Mouse (Mus musculus) lung, adult 2 months (tissue): ENCODE data around the gene Cabp1.

Experiments used
- CTCF ChIP-seq: fragments of 200-500 bp; IDR thresholded peaks from 2 replicates; pipeline ENCODE4 v1.5.1; 2011; ENCODE audit warnings: mild to moderate bottlenecking, low read length, control low read depth; ENCODE audit not compliant: insufficient read depth
- POLR2A ChIP-seq: fragments of 200-500 bp; IDR thresholded peaks from 2 replicates; pipeline ENCODE4 v1.6.1; 2011; ENCODE audit warnings: low read depth, mild to moderate bottlenecking, control low read depth, low read length, borderline replicate concordance; ENCODE audit errors: extremely low read depth

- TF ChIP-seq CTCF (no peak), POLR2A (no peak)
Measured at GRCm38 (mm10) chr5:115129328-115129727, 64.9 kb downstream of the Cabp1 start.
